10 mouse cellular contexts compared by ENCODE assay signal in genomic region chr13:34134276-34134675, GRCm38 (mm10). TPM values are rescaled to one million over a fixed set of nuclear protein-coding genes. Genes with fewer than 3 reads are reported as not detected.
DNase-seq lines count a peak whose midpoint lies in the region; ATAC-seq lines count a peak whose summit lies in the region.
"Had no signal": no experiment of that assay in that cellular context is flagged by ENCODE, and none has a peak within 500 bp of the region (broad histone marks: within the 10 kb centered on the region; RNA-seq: fewer than 3 reads in every experiment).

No protein-coding gene starts in this region.

- peak overlapping the region; percentile 85 for H3K4me2 ChIP-seq in forebrain, embryonic 12.5 days
- H3K4me2 ChIP-seq in neural tube, embryonic 12.5 days (replicated peaks) = peak overlapping the region; percentile 81

- no peaks in the 10 kb centered on the region for H3K27me3 ChIP-seq in forebrain, embryonic 12.5 days
- H3K27me3 ChIP-seq in neural tube, embryonic 12.5 days (replicated peaks) = no peaks in the 10 kb centered on the region

- no peaks in the 10 kb centered on the region for H3K9me3 ChIP-seq in forebrain, embryonic 12.5 days
- H3K9me3 ChIP-seq in neural tube, embryonic 12.5 days = no peaks in the 10 kb centered on the region

- no peak for ATAC-seq in forebrain, embryonic 12.5 days (ENCODE audit: low FRiP score)
- ATAC-seq in neural tube, embryonic 12.5 days (ENCODE audit: low FRiP score, low read depth) = no peak

- WGBS in forebrain, embryonic 12.5 days = 23% methylated on average over 7 of the region's 7 CpGs
- 20% methylated on average over 7 of the region's 7 CpGs for WGBS in neural tube, embryonic 12.5 days

- no peaks in the 10 kb centered on the region for H3K36me3 ChIP-seq in forebrain, embryonic 12.5 days (replicated peaks)
- no peaks in the 10 kb centered on the region for H3K36me3 ChIP-seq in neural tube, embryonic 12.5 days

- peaks cover 48% of the 10 kb centered on the region for H3K4me1 ChIP-seq in forebrain, embryonic 12.5 days
- H3K4me1 ChIP-seq in neural tube, embryonic 12.5 days = peaks cover 20% of the 10 kb centered on the region; the same call in 1 of the 2 replicates

- intact Hi-C loops in heart, postnatal 10 days (cut with DNase I) = no loop called here

- peak overlapping the region; percentile 100 for H3K27ac ChIP-seq in forebrain, embryonic 12.5 days
- peak overlapping the region; percentile 99 for H3K27ac ChIP-seq in neural tube, embryonic 12.5 days
- H3K27ac ChIP-seq: heart, adult 2 months had no signal

- no peak overlapping the region for H3K4me3 ChIP-seq in forebrain, embryonic 12.5 days (replicated peaks)
- no peak overlapping the region for H3K4me3 ChIP-seq in neural tube, embryonic 12.5 days
- H3K4me3 ChIP-seq: heart, adult 2 months had no signal

- peak overlapping the region; percentile 30; the same call in 1 of the 2 replicates for H3K9ac ChIP-seq in forebrain, embryonic 12.5 days
- H3K9ac ChIP-seq in neural tube, embryonic 12.5 days = peak overlapping the region; percentile 91

- peak; percentile 16 for DNase-seq in heart, adult 11 months
- no peak for DNase-seq in heart, postnatal 10 days
- DNase-seq in layer of hippocampus, adult 8-10 months (ENCODE audit: low spot score in 2 of 2) = peak; percentile 70
- no peak for DNase-seq in spleen, postnatal 36 days (ENCODE audit: low spot score in 2 of 2)
- DNase-seq in lung, postnatal 10 days = no peak
- DNase-seq in B cell, adult 2 months = no peak
- DNase-seq: heart, adult 2 months; liver had no signal

RNA-seq across cellular contexts. Expression of gene Tubb2b, which starts 4.0 kb away (rescaled TPM):
- total RNA-seq in heart, postnatal 10 days (2021) = 10 to 100 TPM; 22.7 to 27.2 TPM
- polyA plus RNA-seq in forebrain, embryonic 12.5 days (2016; fragmentation: Nextera tagmentation; extraction: Ambion mirVana) = 311 and 346 TPM in 2 replicates
- total RNA-seq in layer of hippocampus, adult 8-10 months (2022) = 100 to 1,000 TPM; 198 to 220 (median 215) TPM
- 425 and 501 TPM in 2 replicates for polyA plus RNA-seq in neural tube, embryonic 12.5 days (2016; fragmentation: Nextera tagmentation; extraction: Ambion mirVana)

RNA-seq across cellular contexts. Expression of gene Psmg4, which starts 28.5 kb away (rescaled TPM):
- total RNA-seq in heart, postnatal 10 days (2021) = 10 to 100 TPM; 34.0 to 39.0 TPM
- polyA plus RNA-seq in forebrain, embryonic 12.5 days (2016; fragmentation: Nextera tagmentation; extraction: Ambion mirVana) = 134 and 141 TPM in 2 replicates
- 10 to 100 TPM; 14.6 to 35.2 (median 23.7) TPM for total RNA-seq in layer of hippocampus, adult 8-10 months (2022)
- polyA plus RNA-seq in neural tube, embryonic 12.5 days (2016; fragmentation: Nextera tagmentation; extraction: Ambion mirVana) = 96.9 and 101 TPM in 2 replicates

RNA-seq across cellular contexts. Expression of gene Tubb2a, which starts 56.5 kb away (rescaled TPM):
- 100 to 1,000 TPM; 114 to 117 TPM for total RNA-seq in heart, postnatal 10 days (2021)
- polyA plus RNA-seq in forebrain, embryonic 12.5 days (2016; fragmentation: Nextera tagmentation; extraction: Ambion mirVana) = 397 and 403 TPM in 2 replicates
- total RNA-seq in layer of hippocampus, adult 8-10 months (2022) = 100 to 1,000 TPM; 852 to 915 (median 907) TPM
- polyA plus RNA-seq in neural tube, embryonic 12.5 days (2016; fragmentation: Nextera tagmentation; extraction: Ambion mirVana) = 960 and 968 TPM in 2 replicates

Comparison
In these comparisons a context has a peak if more than half of its experiments do, and no peak if none do; other contexts are left out.
1. DNase-seq: peak in heart, adult 11 months (single experiment) and layer of hippocampus, adult 8-10 months (2 of 2); none in heart, postnatal 10 days (0 of 2), spleen, postnatal 36 days (0 of 2), lung, postnatal 10 days (single experiment) and B cell, adult 2 months (0 of 2).
2. RNA of gene Tubb2b, which starts 4.0 kb away (total RNA-seq): 198 to 220 TPM in layer of hippocampus, adult 8-10 months; 22.7 to 27.2 TPM in heart, postnatal 10 days; every median in the first group is over 4 times any median in the second.
3. RNA of gene Tubb2a, which starts 56.5 kb away (total RNA-seq): 852 to 915 TPM in layer of hippocampus, adult 8-10 months; 114 to 117 TPM in heart, postnatal 10 days; every median in the first group is over 4 times any median in the second.